Mouse (Mus musculus): Measurements from ENCODE around the gene Mgp. TPM values are rescaled to one million over a fixed set of nuclear protein-coding genes. Genes with fewer than 3 reads are reported as not detected.

Gene Mgp
- polyA plus RNA-seq (2014; fragmentation: Illumina TruSeq; extraction: RNeasy Lipid Tissue Mini Kit (QIAGEN cat#74804); ENCODE audit: low read depth, low replicate concordance), result 8.0 TPM

GRCm38 (mm10) chr6:136875670-136876069 lies at the start of gene Mgp:
Mgp (minus strand) TSS chr6:136875823.

DNA sequence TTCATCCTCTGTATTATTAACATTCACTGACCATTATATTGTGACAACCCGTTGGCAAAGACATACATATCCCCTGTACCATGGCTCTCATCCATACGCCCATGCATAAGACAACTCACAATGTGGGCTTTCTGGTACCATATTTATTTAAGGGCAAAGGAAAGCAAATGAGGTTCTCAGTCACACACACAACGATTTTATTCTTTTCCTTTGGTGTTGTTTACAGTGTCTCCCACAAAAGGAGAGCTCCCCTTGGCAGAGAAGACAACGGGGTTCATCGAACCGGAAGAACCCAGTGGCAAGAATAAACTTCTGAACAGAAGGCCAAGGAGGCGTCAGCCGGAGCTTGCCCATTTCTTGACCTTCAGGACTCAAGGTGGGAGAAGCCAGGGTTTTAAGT lies 47.9 kb upstream of the Mgp start, which contains the start of gene Pde6h:
Gene Pde6h (plus strand): TSS at position 301 of the 400 bp plus-strand sequence.

DNA sequence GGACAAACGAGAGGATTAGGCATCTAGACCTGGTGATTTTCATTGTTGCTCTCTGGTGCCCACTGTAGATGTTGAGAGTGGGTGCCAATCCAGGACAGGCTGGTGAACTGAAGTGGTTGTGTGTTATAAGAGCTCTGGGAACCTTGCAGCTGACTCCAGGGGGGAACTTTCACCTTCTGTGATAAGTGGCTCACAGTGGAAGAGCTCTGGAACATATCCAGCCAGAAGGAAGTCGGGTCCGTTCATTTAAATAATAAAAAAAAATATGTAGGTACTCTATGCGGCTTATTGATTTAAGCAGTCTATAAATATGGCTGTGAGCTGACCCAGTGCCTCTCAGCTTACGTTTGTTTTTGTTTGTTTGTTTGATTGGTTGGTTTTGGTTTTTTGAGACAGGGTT lies 46.5 kb upstream of the Mgp start, which contains the start of gene Erp27:
Gene Erp27 (minus strand): TSS at position 101 of the 400 bp plus-strand sequence.

GRCm38 (mm10) chr6:136857186-136857872 lies 18.3 kb downstream of the Mgp start, which contains the start of gene Art4:
Art4 (minus strand) TSS chr6:136857733.

DNA sequence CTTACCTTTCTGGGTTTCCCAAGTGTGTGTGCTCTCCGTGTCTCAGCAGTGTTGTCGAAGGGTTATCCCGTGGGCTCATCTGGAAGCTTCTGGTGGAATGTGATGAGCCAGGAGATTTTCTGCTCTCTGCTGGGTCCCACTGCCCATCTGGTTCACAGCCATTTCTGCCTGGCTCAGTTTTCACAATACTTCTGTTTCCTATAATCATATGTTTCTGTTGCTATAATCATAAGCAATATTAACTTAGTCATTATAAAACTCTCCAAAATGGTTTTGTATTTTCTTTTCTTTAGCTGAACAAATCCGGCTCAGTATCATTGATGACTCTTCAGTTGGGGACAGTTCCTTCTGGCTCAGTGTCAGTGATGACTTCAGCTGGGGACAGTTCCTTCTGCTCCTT lies 40.3 kb downstream of the Mgp start, which contains the start of gene Smco3:
Gene Smco3 (minus strand): TSS at position 101 of the 400 bp plus-strand sequence.

DNA sequence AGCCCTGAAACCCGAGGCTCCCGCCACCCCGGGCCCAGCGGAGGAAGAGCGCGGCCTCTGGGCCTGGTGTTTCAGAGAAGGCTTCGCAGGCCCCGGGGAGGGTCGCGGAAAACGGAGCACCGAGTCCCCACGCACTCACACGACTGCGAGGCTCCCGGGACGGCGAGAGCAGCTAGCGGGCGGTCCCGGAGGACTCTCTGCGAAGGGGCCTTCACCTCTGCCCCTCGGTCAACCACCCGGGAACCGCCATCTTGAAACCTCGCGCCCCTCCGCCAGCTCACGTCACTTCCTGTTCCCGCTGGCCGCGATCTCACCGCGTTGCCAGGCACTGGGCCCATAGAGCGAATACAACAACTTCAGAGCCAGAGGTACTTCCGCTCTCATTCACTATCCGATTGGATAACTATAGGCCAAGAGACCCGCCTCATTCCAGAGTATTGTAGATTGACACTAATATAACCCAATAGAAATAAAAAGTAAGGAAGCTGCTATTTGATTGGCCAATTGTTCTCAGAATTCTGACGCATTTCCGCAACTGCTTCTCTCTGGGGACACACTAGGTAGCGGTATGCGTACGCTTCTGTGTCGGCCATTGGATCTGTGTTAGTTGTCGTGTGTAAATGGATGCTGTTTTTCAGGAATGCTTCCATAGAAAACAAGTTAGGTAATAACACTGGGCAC lies 47.6 kb downstream of the Mgp start, which contains the start of gene Wbp11:
Gene Wbp11 (minus strand): TSS at position 353 of the 681 bp plus-strand sequence.

DNA sequence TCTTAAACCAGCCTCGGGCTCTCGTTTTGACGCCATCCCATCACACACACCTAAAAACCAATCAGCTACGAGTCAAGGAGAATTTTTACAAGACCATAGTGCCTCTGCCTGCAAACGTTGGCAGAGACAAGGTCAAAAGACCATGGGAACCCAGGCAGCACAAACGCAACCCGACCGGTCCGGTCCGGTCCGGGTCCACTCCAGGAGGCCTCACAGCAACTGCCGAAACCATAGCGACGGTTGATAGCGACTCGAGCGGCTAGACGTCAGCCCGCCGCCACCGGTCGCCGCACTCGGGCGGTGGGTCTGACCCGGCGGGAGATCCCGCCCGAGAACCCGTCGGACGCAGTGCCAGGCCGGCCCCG lies 48.1 kb downstream of the Mgp start, which contains the start of gene BC049715:
Gene BC049715 (plus strand): TSS at position 111 of the 365 bp plus-strand sequence.

Other genes starting within 250 kb of the Mgp start
- 57.1 TPM for gene Plbd1, start 213.9 kb downstream of the Mgp start, polyA plus RNA-seq (2014; fragmentation: Illumina TruSeq; extraction: RNeasy Lipid Tissue Mini Kit (QIAGEN cat#74804); ENCODE audit: low read depth, low replicate concordance)
- gene Gucy2c, start 94.1 kb downstream of the Mgp start, polyA plus RNA-seq (2014; fragmentation: Illumina TruSeq; extraction: RNeasy Lipid Tissue Mini Kit (QIAGEN cat#74804); ENCODE audit: low read depth, low replicate concordance), result 0.56 TPM
- gene Hist4h4, start 71.4 kb downstream of the Mgp start, polyA plus RNA-seq (2014; fragmentation: Illumina TruSeq; extraction: RNeasy Lipid Tissue Mini Kit (QIAGEN cat#74804); ENCODE audit: low read depth, low replicate concordance), result 0.11 TPM
- 1.3 TPM for gene H2afj, start 67.6 kb downstream of the Mgp start, polyA plus RNA-seq (2014; fragmentation: Illumina TruSeq; extraction: RNeasy Lipid Tissue Mini Kit (QIAGEN cat#74804); ENCODE audit: low read depth, low replicate concordance)
- 215 TPM for gene BC049715, start 48.2 kb downstream of the Mgp start, polyA plus RNA-seq (2014; fragmentation: Illumina TruSeq; extraction: RNeasy Lipid Tissue Mini Kit (QIAGEN cat#74804); ENCODE audit: low read depth, low replicate concordance)
- gene Wbp11, start 47.6 kb downstream of the Mgp start, polyA plus RNA-seq (2014; fragmentation: Illumina TruSeq; extraction: RNeasy Lipid Tissue Mini Kit (QIAGEN cat#74804); ENCODE audit: low read depth, low replicate concordance), result 635 TPM
- gene Smco3, start 40.4 kb downstream of the Mgp start, polyA plus RNA-seq (2014; fragmentation: Illumina TruSeq; extraction: RNeasy Lipid Tissue Mini Kit (QIAGEN cat#74804); ENCODE audit: low read depth, low replicate concordance), result 0.22 TPM
- gene Art4, start 18.1 kb downstream of the Mgp start, polyA plus RNA-seq (2014; fragmentation: Illumina TruSeq; extraction: RNeasy Lipid Tissue Mini Kit (QIAGEN cat#74804); ENCODE audit: low read depth, low replicate concordance), result 0.84 TPM
- gene Erp27, start 46.4 kb upstream of the Mgp start, polyA plus RNA-seq (2014; fragmentation: Illumina TruSeq; extraction: RNeasy Lipid Tissue Mini Kit (QIAGEN cat#74804); ENCODE audit: low read depth, low replicate concordance), result not detected
- 0.52 TPM for gene Pde6h, start 48.0 kb upstream of the Mgp start, polyA plus RNA-seq (2014; fragmentation: Illumina TruSeq; extraction: RNeasy Lipid Tissue Mini Kit (QIAGEN cat#74804); ENCODE audit: low read depth, low replicate concordance)
- 4.3 TPM for gene Arhgdib, start 66.1 kb upstream of the Mgp start, polyA plus RNA-seq (2014; fragmentation: Illumina TruSeq; extraction: RNeasy Lipid Tissue Mini Kit (QIAGEN cat#74804); ENCODE audit: low read depth, low replicate concordance)

All from testis, adult 10 weeks (tissue).